In the genomic region with DNA sequence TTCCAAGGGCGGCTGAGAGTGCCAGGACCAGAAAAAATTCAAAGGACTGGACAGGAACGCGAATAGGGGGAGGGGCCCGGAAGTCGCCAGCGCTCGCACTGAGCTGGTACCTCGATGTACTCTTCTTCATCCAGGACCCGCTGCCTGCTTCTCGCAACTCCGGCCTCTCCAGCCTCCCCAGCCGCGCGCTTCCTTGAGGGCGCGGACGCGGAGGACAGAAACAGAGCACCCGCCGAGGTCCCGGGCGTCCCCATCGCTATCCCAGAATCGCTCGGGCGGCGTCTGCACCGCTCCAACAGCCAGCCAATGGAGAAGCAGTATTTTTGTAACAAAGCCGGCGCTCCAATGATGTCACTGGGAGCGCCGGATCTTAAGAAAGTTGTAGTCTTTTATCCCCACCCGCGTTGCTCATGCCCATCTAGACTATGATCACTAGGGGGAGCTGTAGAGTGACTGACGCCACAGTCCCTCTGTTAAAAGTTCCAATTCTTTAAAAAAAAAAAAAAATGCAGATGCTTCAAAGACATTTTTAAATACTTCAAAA, we compare ENCODE assay signal across 8 mouse cellular contexts. TPM values are rescaled to one million over a fixed set of nuclear protein-coding genes. Genes with fewer than 3 reads are reported as not detected.
DNase-seq lines count a peak whose midpoint lies in the region; ATAC-seq and TF ChIP-seq lines count a peak whose summit lies in the region.

Gene Ess2 (minus strand): TSS at position 297 of the 544 bp plus-strand sequence.

- H3K4me1 ChIP-seq in embryonic facial prominence, embryonic 13.5 days = peaks cover 21% of the 10 kb centered on the region
- H3K4me1 ChIP-seq in kidney, adult 2 months (ENCODE audit: control insufficient read depth, insufficient read depth, low read length) = peaks cover 4% of the 10 kb centered on the region; the same call in 1 of the 2 replicates
- peaks cover 19% of the 10 kb centered on the region for H3K4me1 ChIP-seq in limb, embryonic 12.5 days (replicated peaks)
- peaks cover 24% of the 10 kb centered on the region for H3K4me1 ChIP-seq in midbrain, embryonic 15.5 days
- peaks cover 10% of the 10 kb centered on the region for H3K4me1 ChIP-seq in spleen, adult 2 months (ENCODE audit: control insufficient read depth, insufficient read depth, insufficient read length)

- H3K4me3 ChIP-seq in embryonic facial prominence, embryonic 13.5 days = peak within 1 kb of the TSS; percentile 78
- H3K4me3 ChIP-seq in kidney, adult 2 months (ENCODE audit: insufficient read depth, low read depth, low read length) = peak within 1 kb of the TSS; percentile 88
- peak within 1 kb of the TSS; percentile 72 for H3K4me3 ChIP-seq in limb, embryonic 12.5 days (replicated peaks)
- peak within 1 kb of the TSS; percentile 74 for H3K4me3 ChIP-seq in midbrain, embryonic 15.5 days
- H3K4me3 ChIP-seq in spleen, adult 2 months (ENCODE audit: extremely low read depth, insufficient read depth, insufficient read length) = peak within 1 kb of the TSS; percentile 98

- peak within 1 kb of the TSS; percentile 95 for H3K4me2 ChIP-seq in embryonic facial prominence, embryonic 13.5 days
- peak within 1 kb of the TSS; percentile 80 for H3K4me2 ChIP-seq in limb, embryonic 12.5 days
- peak within 1 kb of the TSS; percentile 77 for H3K4me2 ChIP-seq in midbrain, embryonic 15.5 days

- no peak for TF ChIP-seq POLR2A in kidney, adult 2 months (IDR thresholded peaks at IDR 0.05; ENCODE audit: low read depth, low read length)
- TF ChIP-seq POLR2A in spleen, adult 2 months (IDR thresholded peaks at IDR 0.05; ENCODE audit: low read depth, low read length) = no peak

- peak; percentile 92 for ATAC-seq in embryonic facial prominence, embryonic 13.5 days (ENCODE audit: insufficient number of reproducible peaks, insufficient read depth, low FRiP score, low TSS enrichment, low read depth)
- peak; percentile 88 for ATAC-seq in limb, embryonic 12.5 days (ENCODE audit: insufficient number of reproducible peaks, insufficient read depth, low FRiP score, low TSS enrichment, low read depth)
- ATAC-seq in midbrain, embryonic 15.5 days (replicated peaks) = peak; percentile 94

- peaks cover 46% of the 10 kb centered on the region for H3K27me3 ChIP-seq in embryonic facial prominence, embryonic 13.5 days
- H3K27me3 ChIP-seq in kidney, adult 2 months (replicated peaks; ENCODE audit: control insufficient read depth, insufficient read depth, low read length) = peaks cover 4% of the 10 kb centered on the region; the same call in 1 of the 2 replicates
- peaks cover 46% of the 10 kb centered on the region for H3K27me3 ChIP-seq in limb, embryonic 12.5 days
- H3K27me3 ChIP-seq in midbrain, embryonic 15.5 days (replicated peaks) = peaks cover 46% of the 10 kb centered on the region
- peaks cover 18% of the 10 kb centered on the region for H3K27me3 ChIP-seq in spleen, adult 2 months (ENCODE audit: control insufficient read depth, insufficient read depth, low read length)

- peak within 1 kb of the TSS; percentile 85 for H3K9ac ChIP-seq in embryonic facial prominence, embryonic 13.5 days
- H3K9ac ChIP-seq in limb, embryonic 12.5 days (replicated peaks) = peak within 1 kb of the TSS; percentile 71
- peak within 1 kb of the TSS; percentile 79 for H3K9ac ChIP-seq in midbrain, embryonic 15.5 days

- H3K36me3 ChIP-seq in embryonic facial prominence, embryonic 13.5 days = peaks cover 33% of the 10 kb centered on the region
- H3K36me3 ChIP-seq in kidney, adult 2 months (ENCODE audit: control insufficient read depth, insufficient read depth, low read length) = no peaks in the 10 kb centered on the region; the same call in 1 of the 2 replicates
- peaks cover 33% of the 10 kb centered on the region for H3K36me3 ChIP-seq in limb, embryonic 12.5 days
- peaks cover 21% of the 10 kb centered on the region for H3K36me3 ChIP-seq in midbrain, embryonic 15.5 days (replicated peaks)
- H3K36me3 ChIP-seq in spleen, adult 2 months (ENCODE audit: control insufficient read depth, insufficient read depth, low read length) = peaks cover 18% of the 10 kb centered on the region

- WGBS in embryonic facial prominence, embryonic 13.5 days = under 1% methylated on average over 35 of the region's 35 CpGs
- under 1% methylated on average over 35 of the region's 35 CpGs for WGBS in kidney, adult 2 months
- under 1% methylated on average over 35 of the region's 35 CpGs for WGBS in limb, embryonic 12.5 days
- under 1% methylated on average over 35 of the region's 35 CpGs for WGBS in midbrain, embryonic 15.5 days
- WGBS in spleen, adult 2 months = under 1% methylated on average over 35 of the region's 35 CpGs

- DNase-seq in 3134 (ENCODE audit: extremely low read depth, insufficient read length, low spot score) = peak; percentile 88
- DNase-seq in adrenal gland, postnatal 36 days = peak; percentile 91
- DNase-seq in heart, adult 18-20 months = peak; percentile 93 to 96
- DNase-seq in kidney, adult 2 months = peak; percentile 97
- peak; percentile 85 to 92 for DNase-seq in spleen, adult 2 months (ENCODE audit: low read depth in 1 of 2, low spot score in 2 of 2)

- peak; percentile 76 for TF ChIP-seq CTCF in kidney, adult 2 months (conservative IDR thresholded peaks at IDR 0.05; ENCODE audit: insufficient read depth, insufficient read length, low read depth, low read length)
- TF ChIP-seq CTCF in spleen, adult 2 months (IDR thresholded peaks at IDR 0.05; ENCODE audit: extremely low read depth, insufficient read depth, insufficient read length, insufficient replicate concordance) = peak; percentile 52; the same call in 1 of the 2 replicates

- 0 out of 2 replicates have a peak within 1 kb of the TSS, but pooled peaks have one; percentile 57 for H3K27ac ChIP-seq in embryonic facial prominence, embryonic 13.5 days
- H3K27ac ChIP-seq in kidney, adult 2 months (ENCODE audit: insufficient read depth, low read depth, low read length) = peak within 1 kb of the TSS; percentile 57
- H3K27ac ChIP-seq in limb, embryonic 12.5 days = peak within 1 kb of the TSS; percentile 68; the same call in 1 of the 2 replicates
- peak within 1 kb of the TSS; percentile 75 for H3K27ac ChIP-seq in midbrain, embryonic 15.5 days
- H3K27ac ChIP-seq in spleen, adult 2 months (ENCODE audit: insufficient read depth, low read length) = peak within 1 kb of the TSS; percentile 78

- no peaks in the 10 kb centered on the region for H3K9me3 ChIP-seq in embryonic facial prominence, embryonic 13.5 days
- no peaks in the 10 kb centered on the region for H3K9me3 ChIP-seq in limb, embryonic 12.5 days
- no peaks in the 10 kb centered on the region for H3K9me3 ChIP-seq in midbrain, embryonic 15.5 days

RNA-seq across cellular contexts. Expression of gene Ess2, which starts in this region (rescaled TPM):
- 10 to 100 TPM; 13.9 to 16.7 TPM for total RNA-seq in adrenal gland, postnatal 36 days (2021)
- 43.7 and 46.9 TPM in 2 replicates for polyA plus RNA-seq in embryonic facial prominence, embryonic 13.5 days (2015; fragmentation: Nextera tagmentation; extraction: Ambion mirVana)
- total RNA-seq in heart, adult 18-20 months (2021) = 1 to 10 TPM; 8.6 TPM
- polyA plus RNA-seq in kidney, adult 2 months (2012; rRNA removed) = 14.2 and 16.2 TPM in 2 replicates
- 50.6 and 54.7 TPM in 2 replicates for polyA plus RNA-seq in limb, embryonic 12.5 days (2016; fragmentation: Nextera tagmentation; extraction: Ambion mirVana)
- polyA plus RNA-seq in midbrain, embryonic 15.5 days (2015; fragmentation: Nextera tagmentation; extraction: Ambion mirVana) = 51.7 and 57.1 TPM in 2 replicates
- 19.3 and 22.7 TPM in 2 replicates for polyA plus RNA-seq in spleen, adult 2 months (2012; rRNA removed)

Comparison
In these comparisons a context has a peak if more than half of its experiments do, and no peak if none do; other contexts are left out.
1. Peak in every context shown above with its lines: DNase-seq, ATAC-seq, H3K4me3 ChIP-seq and H3K27ac ChIP-seq.